Mouse (Mus musculus): ENCODE measurements around the gene Fndc7.
A peak's percentile ranks its signal among the peaks of the same experiment; 100 is the strongest.
"Not testable (repeated sequence)": the region's sequence is repeated elsewhere in the genome, so short reads cannot be mapped to it uniquely, and the experiment has no call there.

The Fndc7 gene

DNA sequence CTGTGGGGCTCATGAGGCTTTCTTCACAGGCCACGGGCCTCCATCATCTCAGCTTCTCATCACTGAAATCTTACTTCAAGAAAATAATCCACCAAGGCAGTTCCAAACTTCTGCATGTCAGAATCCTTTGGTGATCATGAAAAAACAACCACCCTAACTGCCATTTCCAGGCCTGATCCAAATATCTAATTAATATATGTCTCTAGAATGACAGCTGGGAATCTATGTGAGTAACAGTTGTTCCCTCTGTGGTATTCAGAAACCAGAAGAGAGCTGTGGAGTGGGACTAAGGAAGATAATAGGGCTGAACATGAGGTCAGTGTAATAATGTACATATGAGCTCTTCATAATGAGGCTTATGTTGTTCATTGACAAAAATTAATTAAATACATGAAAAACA lies 36.5 kb downstream of the Fndc7 start:
- no peak for DNase-seq

DNA sequence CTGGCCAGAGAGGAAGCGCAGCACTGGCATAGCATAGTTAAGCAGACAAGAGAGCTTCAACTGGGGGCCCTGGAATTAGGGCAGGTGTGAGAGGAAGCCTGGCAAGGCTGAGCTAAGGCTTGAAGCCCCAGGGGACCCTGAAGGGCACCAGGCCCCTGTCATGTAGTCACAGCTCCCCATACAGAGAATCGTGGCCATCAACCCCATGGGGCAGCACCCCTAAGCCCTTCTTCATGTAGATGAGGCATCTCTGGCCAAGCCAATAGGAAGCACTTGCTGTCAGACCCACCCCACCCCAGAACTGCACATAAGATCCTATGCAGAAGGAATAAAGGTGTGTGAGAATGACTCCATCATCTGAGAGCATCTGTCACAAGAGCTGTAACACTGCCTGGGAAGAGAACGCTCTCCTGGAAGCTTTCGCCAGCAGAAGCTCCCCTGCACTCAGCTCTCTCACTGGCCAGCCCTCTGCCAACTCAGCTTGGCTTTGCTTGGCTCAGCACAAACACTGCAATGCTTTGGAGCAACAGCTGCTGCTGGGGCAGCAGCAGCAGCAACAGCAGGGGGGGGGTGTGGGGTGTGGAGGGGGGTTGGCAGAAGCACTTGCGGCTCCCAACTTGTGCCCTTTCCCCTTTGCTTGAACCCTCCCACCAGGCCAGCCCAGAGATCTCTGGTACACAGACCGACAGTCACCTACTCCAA lies 37.7 kb downstream of the Fndc7 start:
- peak; percentile 23 for DNase-seq

DNA sequence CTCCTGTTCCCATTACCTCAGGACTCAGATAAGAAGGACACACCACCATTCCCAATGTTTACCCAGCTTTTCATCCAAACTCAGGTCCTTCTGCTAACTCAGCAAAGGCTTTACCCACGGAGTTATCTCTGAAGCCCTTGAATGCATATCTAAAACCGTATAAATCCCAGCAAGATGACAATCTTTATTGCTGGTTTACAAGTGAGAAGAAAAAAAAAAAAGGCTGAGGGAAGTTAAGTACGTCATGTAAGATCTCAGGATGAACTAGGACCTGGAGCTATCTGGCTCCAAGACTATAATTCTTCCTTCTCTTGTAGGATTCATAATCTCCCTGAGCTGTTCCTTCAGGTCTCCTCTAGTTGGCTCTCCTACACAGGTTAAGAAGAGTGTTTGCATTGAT lies 38.3 kb downstream of the Fndc7 start:
- no peak for DNase-seq

DNA sequence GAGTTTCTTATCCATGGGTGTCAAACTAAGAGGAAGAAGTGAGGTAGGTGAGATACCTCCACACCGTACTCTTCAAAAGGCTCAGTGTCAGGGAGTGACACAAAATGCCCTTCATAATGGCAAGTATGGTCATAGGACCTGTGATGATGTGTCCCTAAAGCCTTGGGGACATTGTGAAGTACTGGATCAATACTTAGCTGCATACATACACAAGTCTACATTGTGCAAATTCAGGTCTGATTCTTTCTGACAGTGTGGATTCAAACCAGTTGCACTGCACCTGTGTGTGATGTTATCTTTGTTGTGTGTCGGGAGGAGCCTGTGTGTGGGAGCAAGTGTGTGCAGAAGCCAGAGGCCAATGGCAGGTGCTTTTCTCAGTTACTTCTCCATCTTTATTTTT lies 38.7 kb downstream of the Fndc7 start:
- no peak for DNase-seq

DNA sequence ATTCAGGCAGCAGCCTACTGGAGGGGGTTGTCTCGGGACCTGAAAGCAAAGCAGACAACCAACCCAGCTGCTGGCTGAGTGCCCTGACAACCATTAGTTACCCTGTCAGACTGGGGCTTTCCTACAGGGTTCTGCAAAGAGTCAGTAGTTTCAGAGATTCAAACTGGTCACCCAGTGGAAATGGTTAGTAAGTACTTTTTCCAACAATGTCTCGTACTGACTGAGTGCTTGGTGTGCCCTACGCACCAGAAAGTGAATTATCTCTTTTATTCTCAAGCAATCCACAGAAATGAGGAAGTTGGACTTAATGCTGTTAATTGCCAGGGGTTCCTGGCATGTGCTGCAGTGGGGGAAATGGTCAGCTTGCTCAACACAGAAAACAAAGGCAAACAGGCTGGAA lies 39.3 kb downstream of the Fndc7 start:
- peak; percentile 31 for DNase-seq

DNA sequence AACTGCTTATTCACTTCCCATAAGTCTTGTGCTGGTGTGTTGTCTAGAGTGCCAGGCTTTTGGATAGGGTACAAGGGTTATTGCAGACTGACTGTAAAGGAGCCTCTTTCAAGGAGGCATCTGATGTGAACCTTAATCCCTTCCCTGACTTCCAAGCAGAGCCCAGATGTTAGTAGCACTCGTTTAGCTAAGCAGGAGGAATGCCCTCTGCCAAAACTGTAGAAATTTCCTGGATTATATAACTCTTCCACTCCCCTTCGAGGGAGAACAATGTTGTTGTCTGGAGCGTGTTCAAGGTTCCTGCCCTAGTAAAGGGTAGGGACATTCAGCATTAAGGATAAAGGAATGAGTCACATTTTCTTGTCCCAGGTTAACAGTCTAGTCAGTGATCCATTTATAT lies 43.2 kb downstream of the Fndc7 start:
- no peak for DNase-seq

DNA sequence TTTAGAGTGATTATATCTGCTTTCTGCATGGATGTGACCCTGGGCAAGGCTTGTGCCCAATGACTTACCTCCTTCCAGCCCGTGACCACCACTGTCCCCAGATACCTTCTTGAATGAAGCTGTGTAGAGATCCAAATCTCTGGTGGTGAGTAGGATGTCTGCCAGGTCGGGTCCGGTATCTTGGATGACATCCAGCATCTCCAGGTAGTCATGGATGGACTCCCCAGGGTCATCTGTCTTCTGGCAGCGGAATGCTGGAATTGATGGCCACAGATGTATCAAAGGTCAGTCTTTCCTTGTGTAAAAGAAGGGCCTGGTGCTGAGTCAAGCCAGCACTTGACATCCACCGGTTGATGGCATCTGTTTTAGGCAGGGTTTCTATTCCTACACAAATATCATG lies 45.3 kb downstream of the Fndc7 start:
- DNase-seq, result no peak

DNA sequence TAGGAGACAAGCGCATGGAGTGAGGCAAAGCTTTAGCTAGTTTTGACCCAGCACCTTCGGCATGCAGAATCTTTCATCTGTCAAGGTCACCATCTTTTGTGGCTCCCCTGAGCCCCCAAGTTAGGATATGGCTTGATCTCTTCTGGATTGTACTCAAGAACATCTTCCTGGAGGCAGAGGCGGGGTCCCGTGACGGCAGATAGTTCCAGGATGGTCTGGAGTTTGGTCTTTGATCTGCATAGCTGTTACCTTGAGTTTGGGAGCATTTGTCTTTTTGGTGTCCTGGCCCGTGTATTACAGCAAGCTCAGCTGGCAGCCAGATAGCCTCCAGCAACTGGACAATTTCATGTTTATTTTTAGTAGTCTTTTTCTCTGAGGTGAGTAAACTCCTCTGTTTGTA lies 45.8 kb downstream of the Fndc7 start:
- no peak for DNase-seq

DNA sequence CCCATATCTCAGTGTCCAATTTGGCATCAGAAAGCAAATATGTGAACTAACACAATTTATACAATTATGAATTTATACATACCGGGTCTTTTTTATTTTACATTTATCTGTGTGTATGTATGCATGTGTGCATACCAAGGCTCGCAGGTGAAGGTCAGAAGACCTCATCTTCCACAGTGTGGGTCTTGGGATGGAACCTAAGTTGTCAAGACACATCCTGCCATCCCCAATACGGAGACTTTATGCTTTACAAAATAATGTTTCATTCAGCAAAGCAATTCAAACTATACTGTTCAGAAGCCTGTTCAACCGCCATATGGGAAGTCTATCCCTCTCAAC lies 49.1 kb downstream of the Fndc7 start:
- no peak for DNase-seq

DNA sequence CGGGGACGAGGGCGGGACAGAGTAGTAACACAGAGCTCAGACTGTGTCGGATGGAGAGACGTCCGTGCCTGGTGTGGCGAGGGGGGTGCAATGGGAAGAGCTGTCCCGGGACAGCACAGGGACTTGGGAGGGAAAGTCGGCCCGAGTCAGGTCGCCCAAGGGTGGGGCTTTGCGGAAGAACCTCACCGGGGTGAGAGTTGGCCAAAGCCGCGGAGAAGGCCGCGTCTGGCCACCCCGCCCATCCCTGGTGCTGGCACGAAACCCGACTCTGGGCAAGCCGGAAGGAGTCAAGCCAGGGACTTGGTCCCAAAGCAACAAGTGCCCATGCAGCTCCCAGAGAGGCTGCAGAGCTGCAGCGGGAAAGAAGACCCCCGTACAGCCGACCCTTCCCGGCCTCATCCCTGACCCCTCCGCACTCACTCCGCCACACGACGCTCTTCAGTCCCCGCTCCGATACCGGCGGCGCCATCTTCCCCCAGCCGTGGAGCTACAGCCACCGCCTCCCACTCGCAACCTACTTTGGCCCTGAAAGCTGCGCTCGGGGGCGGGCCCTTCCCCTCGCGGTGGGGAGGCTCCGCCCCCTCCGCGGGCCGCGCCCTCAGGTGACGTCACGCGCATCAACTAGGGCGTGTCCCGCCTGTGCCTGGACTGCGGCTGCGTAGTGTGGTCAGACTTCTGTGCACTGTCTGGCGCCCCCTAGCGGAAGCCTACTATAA lies 49.6 kb downstream of the Fndc7 start, which contains the start of gene Stxbp3:
Stxbp3 (minus strand) TSS at position 527 of the 716 bp plus-strand sequence.
- DNase-seq, result peak; percentile 99

DNA sequence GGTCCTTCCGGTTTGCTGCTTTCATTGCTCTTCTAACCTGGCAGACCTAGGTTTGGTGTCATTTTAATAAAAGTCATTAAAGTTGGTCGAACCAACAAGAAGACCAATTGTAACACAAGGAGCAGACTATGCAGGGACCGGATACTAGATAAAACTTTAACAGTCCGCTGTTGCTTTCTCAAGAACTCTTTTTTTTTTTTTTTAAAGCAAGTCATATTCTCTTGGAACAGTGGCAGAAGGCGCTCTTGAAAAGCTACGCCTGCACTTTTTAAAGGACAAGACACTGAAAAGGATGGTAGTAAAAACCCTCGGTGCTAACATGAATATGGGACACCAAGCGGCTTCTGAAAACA lies 50.2 kb downstream of the Fndc7 start:
- DNase-seq, result no peak

DNA sequence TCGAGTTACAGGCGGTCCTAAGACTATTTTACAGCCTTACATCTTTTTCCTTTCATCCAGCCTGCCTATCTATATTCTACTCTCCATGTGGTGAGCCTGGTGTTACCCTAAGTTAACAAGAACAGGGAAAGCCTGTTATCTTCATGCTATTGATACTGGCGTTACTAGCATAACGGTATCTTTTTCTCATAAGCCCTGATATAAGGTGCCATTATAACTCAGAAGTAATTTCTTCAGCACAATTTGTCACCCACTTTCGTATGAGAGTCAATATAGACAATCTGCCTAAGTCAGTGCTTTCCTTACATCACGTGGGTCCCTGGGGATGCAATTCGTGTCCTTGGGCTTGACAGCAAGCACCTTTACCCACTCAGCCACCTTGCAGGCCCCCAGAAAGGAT lies 50.8 kb downstream of the Fndc7 start:
- no peak for DNase-seq

DNA sequence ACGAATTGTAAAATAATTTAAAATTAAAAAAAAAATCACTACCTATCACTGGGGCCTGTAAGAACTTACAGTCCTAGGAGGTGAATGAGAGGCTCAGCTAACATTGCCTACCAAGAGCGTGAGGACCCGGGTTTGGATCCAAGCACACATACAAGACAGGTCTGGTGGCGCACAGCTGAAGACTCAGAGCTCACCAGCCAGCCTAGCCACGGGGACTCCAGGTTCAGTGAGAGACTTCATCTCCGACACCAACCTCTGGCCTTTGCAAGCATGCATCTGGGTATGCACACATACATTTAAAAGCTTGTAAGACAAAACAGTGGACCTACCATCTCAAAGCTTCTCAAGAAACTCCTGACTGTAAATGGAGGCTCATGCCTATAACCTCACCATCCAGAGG lies 52.9 kb downstream of the Fndc7 start:
- no peak for DNase-seq

DNA sequence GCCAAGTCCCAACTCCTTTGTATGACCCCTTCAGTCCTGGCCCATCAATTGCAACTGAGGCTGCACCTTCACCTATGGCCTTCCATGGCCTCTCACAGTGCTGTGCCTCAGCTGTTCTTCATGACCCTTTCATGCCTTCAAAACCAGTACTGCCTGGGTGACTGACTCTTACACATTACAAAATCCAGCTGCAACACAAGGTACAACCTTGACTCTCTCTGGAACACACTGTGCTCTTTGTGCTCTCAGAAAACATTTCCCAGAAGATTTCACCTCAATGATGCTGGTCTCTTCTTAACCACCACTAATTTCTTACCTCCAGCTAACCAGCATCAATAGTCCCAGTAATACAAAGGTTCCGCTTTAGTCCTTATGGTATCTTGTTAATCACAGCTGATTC lies 56.1 kb downstream of the Fndc7 start:
- not testable (repeated sequence) for DNase-seq

DNA sequence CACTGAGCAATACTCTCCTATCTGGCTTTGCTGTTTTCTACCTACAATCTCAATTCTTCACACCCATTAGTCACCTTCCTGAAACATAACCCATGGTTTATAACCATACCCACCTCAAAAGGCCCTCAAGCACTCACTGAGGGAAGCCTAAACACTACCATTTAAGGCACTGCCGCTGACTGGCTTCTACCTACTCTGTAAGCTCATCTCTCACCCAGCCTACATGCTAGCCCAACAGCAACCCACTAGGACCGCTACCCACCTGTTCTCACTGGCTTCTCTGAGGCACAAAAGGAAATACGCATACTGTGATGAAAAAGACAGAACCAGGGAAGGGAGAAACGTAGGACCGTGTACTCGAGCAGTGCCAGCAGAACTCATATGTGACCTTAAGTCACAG lies 58.1 kb downstream of the Fndc7 start:
- DNase-seq, result no peak

DNA sequence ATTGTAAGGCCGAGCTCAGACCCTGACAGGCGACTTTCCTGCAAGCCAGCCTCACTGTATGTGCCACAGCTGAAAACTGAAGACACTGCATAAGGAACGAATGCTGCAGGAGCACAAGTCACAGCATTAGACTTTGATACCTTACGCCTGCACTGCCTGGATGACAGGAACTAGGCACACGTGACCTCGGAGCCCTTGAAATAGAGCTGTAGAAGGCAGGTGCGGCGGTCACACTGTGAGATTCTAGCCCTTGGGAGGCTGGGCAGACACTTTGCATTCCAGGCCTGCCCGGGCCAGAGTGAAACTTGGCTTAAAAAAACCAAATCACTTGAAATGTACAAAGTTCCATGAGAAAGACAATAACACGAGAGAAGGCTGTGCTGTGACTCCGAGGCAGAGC lies 59.3 kb downstream of the Fndc7 start:
- peak; percentile 34 for DNase-seq

DNA sequence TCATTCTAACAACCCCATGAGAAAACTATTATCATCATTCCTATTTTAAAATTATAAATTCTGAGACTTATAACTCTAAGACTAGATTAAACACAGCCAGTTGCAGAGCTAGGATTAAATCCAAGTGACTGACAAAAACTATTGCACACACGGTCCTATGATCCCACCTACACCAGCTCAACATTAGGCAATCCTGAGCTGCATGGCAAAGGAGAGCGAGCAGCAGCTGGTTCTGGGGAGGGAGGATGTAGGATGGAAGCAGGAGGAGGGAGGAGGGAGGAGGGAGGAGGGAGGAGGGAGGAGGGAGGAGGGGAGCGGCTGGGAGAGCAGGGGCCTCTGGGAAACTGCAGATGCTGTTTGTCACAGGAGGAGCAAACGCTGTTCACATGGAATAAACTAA lies 74.2 kb downstream of the Fndc7 start:
- DNase-seq, result no peak

DNA sequence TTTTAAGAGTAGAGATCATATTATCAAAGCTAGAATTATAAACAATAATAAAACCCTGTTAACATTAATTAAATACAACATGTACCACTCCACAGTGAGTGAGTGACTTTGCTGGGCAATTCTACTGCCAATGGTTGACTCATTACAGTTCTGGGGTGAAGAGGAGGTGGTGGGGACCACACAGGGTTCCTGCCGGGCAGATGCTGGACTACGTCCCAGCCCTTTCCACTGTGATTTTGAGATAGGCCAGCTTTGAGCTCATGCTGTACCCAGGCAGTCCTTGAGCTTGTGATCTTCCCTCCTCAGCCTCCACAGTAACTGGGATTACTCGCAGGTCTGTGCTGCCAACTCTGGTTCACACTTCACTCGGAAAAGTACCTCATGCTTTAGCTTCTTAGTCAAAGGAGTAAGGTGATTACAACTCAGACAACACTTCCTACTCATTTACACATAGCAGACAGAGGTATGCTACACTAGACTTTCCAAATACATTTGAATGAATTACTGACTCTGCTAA lies 79.0 kb downstream of the Fndc7 start:
- no peak for DNase-seq

DNA sequence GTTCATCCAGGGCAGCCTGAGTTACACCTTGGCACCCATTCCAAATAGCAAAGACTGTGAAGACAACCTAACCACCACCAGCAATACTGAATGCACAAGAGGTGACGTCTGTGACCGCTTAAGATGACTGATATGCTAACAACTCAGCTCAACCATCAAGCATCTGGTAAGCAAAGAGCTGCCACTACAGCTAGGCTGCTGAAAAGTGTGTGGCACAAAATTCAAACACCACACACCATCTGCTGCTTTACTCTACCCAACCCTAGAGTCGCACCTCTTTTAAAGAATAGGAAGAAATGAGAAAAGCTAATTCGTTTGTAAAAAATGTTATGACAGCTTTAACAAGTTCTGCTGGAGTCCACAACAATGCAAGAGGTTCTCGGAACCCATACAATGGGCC lies 84.2 kb downstream of the Fndc7 start:
- no peak for DNase-seq
